Mouse (Mus musculus): Measurements from ENCODE around the gene Srm.

DNA sequence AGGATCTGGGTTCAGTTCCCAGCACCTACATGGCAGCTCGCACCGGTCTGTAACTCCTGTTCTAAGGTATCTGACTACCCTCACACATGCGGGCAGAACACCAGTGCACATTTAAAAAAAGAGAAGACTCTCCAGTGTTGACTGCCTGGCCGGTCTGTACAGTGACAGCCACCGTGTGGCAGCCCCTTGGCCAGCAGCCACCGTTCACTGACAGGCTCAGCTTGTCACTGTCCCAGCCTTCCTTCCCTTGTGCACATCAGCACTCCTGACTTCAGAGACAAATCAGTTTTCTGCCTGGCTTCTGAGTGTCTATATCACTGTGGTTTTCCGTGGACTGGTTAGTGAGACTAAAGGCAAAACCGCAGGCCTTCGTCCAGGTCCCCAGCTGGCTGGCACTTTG lies 2.5 kb upstream of the Srm start:
- TF ChIP-seq CTCF (IDR thresholded peaks at IDR 0.05; ENCODE audit: extremely low read depth, insufficient read length, insufficient replicate concordance, low read depth, low read length) (no peak), POLR2A (IDR thresholded peaks at IDR 0.05; ENCODE audit: low read depth, low read length) (no peak)

Data from small intestine, adult 2 months (tissue).